Mouse (Mus musculus): ENCODE data around the gene Nipbl.

Nipbl gene

DNA sequence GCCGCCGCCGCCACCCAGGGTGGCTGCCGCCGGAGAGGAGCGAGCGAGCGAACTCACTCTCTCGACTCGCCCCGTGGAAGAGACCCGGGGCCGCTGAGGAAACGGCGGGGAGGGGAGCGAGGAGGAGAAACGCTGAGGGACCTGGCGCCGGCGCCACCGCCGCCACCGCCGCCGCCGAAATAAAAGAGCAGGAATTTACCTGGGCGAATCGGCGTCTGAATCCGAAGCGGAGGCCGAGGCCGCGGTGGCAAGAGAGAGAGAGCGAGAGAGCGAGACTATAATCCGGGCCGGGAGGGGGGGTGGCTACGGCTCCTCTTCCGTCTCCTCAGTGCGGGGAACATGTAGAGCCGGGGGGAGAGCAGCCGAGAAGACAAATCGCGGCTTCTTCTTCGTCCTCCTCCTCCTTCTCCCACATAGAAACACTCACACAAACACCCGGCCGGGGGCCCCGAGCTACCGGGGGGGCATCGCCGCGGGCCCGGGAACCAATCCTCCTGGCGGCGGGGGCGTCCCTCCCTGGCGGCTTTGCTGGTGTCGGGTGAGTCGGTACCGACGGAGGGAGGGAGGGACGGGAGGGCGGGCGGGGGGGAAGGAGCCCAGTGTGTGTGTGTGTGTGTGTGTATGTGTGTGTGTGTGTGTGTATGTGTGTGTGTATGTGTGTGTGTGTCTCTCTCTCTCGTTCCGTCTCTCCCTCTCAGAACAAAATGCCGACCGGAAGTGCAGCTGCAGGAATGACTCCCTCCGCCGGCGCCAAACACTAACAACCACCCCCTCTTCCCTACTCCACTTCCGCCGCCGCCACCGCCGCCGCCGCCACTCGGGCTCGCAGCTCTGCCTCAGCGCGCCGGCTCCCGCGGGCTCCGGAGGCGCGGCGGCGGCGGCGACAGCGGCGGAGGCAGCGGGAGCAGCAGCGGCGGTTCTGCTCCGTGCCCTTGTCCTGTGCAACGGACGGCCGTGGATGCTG lies at the start of gene Nipbl:
Gene Nipbl, minus strand, starts transcription at position 538 of the 964 bp plus-strand sequence.
- under 1% methylated on average over 98 of the region's 102 CpGs for WGBS

GRCm38 (mm10) chr15:8485261-8485660 lies 41.0 kb upstream of the Nipbl start:
- 76% methylated on average over 6 of the region's 6 CpGs for WGBS

DNA sequence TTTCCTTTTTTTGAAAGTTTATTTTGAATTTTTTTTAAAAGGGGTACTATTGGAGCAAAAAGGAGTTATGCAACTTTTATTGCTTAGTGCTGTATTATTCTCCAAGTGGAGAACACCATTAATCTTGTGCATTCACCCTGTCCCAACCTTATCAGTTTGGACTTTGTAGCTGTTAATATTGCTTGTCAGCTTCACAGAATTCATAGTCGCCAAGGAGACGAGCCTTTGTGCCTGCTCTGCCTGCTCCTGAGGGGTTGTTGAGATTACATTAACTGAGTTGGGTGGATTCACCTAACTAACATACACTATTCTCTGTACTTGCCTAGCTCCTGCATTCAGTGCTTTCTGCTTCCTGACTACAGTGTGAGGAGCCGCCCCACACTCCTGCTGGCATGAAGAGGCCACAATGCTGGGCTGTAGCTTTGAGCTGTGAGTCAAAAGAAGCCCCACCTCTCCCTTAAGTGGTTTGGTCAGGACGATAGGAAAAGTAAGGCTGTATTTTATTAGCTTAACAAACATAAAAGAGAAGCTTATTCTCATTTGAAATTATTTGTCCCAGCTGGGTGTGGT lies 24.8 kb upstream of the Nipbl start:
- 72% methylated on average over 4 of the region's 4 CpGs for WGBS

GRCm38 (mm10) chr15:8463521-8463920 lies 19.3 kb upstream of the Nipbl start:
- 78% methylated on average over 1 of the region's 1 CpGs for WGBS

- 90% methylated on average over 4 of the region's 4 CpGs for WGBS
Measured at GRCm38 (mm10) chr15:8462780-8463179, 18.5 kb upstream of the Nipbl start.

DNA sequence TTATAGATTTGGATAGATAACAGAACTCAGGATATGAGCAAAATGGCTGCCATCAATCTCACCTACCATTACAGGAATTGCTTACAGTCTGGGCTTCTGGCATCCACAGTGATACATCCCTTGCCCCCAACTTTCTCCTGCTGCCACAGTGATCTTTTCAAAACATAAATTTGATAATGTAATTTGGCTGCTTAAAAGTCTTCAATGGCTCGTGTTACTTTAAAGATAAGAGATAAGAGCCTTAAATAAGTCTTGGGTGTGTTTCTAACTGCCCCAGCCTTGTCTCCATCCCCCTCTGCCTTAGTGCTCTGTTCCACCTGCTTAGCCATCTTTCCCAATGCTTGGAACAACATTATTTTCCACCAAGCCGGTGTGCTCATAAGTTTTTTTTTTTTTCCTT lies 16.6 kb upstream of the Nipbl start:
- 90% methylated on average over 2 of the region's 2 CpGs for WGBS

DNA sequence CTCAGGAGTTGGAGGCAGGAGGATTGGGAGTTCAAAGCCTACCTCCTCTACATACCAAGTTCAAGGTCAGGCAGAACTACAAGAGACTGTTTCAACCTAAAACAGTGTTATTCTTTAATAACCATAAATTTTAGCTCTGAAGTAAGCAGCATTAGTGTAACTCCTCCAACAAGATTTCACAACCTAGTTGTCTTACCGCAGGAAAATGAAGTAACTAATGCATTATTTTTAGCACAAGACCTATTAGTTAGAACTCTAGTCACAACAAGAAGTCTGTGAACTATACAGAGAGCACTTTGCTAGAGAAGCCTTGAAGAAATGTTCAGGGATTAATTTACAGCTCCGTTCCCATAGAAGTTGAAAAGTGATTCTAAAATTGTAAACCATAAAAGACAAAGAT lies 15.7 kb upstream of the Nipbl start:
- 82% methylated on average over 2 of the region's 2 CpGs for WGBS

- WGBS: 86% methylated on average over 1 of the region's 2 CpGs
Measured at GRCm38 (mm10) chr15:8456223-8456622, 12.0 kb upstream of the Nipbl start.

DNA sequence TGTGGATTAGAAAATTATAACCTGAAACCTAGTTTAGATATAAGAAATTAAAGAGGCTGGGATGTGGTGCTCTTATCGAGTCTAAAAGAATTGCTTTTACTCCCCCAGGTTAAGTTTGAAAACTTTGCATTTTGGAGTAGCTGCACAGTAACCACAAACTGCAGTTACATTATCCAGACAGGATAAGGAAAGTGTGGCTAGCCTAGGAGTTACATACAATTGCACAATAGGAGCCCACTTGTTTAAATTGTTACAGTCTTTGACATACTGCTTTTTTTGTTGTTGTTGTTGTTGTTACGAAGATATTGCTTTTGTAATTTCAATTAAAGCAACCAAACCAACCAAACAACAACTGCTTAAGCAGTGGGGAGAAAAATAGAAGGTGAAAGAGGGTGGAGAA lies 11.2 kb upstream of the Nipbl start:
- WGBS: 86% methylated on average over 2 of the region's 2 CpGs

GRCm38 (mm10) chr15:8451071-8451470 lies 6.8 kb upstream of the Nipbl start:
- WGBS: 44% methylated on average over 3 of the region's 3 CpGs

GRCm38 (mm10) chr15:8447193-8447767 lies 3.0 kb upstream of the Nipbl start:
- WGBS: 43% methylated on average over 8 of the region's 8 CpGs

GRCm38 (mm10) chr15:8446435-8446834 lies 2.2 kb upstream of the Nipbl start:
- WGBS: 4% methylated on average over 6 of the region's 6 CpGs

GRCm38 (mm10) chr15:8445951-8446419 lies 1.7 kb upstream of the Nipbl start:
- WGBS: under 1% methylated on average over 19 of the region's 19 CpGs

DNA sequence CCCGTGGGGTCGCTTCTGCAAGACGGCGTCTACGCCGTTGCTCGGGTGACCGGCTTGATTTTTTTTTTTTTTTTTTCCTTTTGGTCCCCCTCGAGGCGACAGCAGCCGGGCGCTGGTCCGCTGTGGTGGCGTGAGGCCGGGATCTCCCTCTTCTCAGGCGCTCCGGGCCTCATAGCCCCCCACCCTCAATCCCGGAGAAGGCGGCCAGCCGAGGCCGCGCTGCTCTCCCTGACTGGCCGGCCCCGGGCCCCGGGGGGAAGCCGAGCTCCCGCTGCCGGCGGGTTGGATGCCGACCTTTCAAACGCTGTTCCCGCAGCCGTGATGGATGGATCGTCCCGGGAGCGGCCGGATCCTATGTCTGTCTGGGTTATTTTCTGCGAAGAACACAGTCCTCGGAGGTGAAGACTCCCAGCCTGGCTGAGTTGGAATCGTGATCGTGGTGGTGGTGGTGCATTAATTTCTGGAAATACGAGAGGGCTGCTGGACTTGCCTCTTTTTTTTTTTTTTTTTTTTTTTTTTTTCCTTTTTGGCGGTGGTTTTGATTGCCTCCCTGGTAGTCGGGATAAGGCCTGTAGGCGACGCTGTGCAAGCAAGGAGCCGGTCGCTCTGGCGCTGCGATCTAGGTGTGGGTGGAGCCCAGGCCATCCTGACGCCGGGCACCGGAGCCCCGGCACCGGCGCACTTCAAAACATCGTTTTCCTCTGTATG lies 781 bp upstream of the Nipbl start:
- WGBS: under 1% methylated on average over 57 of the region's 57 CpGs

GRCm38 (mm10) chr15:8443168-8443925 lies 916 bp downstream of the Nipbl start:
- under 1% methylated on average over 39 of the region's 40 CpGs for WGBS

GRCm38 (mm10) chr15:8442761-8443160 lies 1.5 kb downstream of the Nipbl start:
- WGBS: 2% methylated on average over 6 of the region's 6 CpGs

- WGBS: 3% methylated on average over 11 of the region's 11 CpGs
Measured at GRCm38 (mm10) chr15:8442156-8442555, 2.1 kb downstream of the Nipbl start.

GRCm38 (mm10) chr15:8433239-8433947 lies 10.9 kb downstream of the Nipbl start:
- WGBS: 68% methylated on average over 2 of the region's 2 CpGs

GRCm38 (mm10) chr15:8432534-8432933 lies 11.7 kb downstream of the Nipbl start:
- WGBS: 85% methylated on average over 2 of the region's 2 CpGs

GRCm38 (mm10) chr15:8429502-8429901 lies 14.8 kb downstream of the Nipbl start:
- 84% methylated on average over 5 of the region's 5 CpGs for WGBS

DNA sequence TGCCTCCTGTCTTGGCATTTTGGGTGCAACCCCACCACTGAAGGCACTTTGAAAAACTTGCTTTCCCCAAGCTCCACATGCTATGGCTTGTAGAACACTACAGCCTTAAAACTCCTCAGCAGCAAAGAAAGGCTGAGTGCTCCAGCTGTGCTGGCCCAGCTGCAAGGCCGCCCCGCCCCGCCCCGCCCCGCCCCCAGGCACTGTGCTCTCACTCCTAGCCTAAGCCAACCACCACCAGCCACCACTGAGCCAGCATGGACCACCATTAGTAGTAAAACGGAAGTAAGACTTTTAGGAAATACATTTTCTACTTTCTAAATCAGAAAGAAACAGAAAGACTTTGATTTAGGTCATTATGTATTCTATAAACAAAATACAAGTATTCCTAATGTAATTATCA lies 23.4 kb downstream of the Nipbl start:
- WGBS: 33% methylated on average over 6 of the region's 6 CpGs
